Mouse (Mus musculus) C2C12 (cell line): ENCODE results near the gene Cd244a. TPM values are rescaled to one million over a fixed set of nuclear protein-coding genes. Genes with fewer than 3 reads are reported as not detected.

ENCODE experiments used
- H3K27me3 ChIP-seq: one replicate; pipeline ENCODE4 v1.6.1; 2011; ENCODE audit not compliant: control insufficient read depth, insufficient read depth, insufficient read length
- H3K36me3 ChIP-seq: one replicate; pipeline ENCODE4 v1.6.1; 2011; ENCODE audit not compliant: control insufficient read depth, insufficient read depth
- H3K4me3 ChIP-seq: one replicate; pipeline ENCODE4 v1.5.1; 2011; ENCODE audit warnings: mild to moderate bottlenecking, control low read depth; ENCODE audit not compliant: poor library complexity, insufficient read depth, severe bottlenecking
- H3K79me2 ChIP-seq: one replicate; pipeline ENCODE4 v1.6.1; 2011; ENCODE audit not compliant: control insufficient read depth, insufficient read depth
- H3K79me3 ChIP-seq: one replicate; pipeline ENCODE4 v1.6.1; 2011; ENCODE audit warnings: low read depth, control low read depth
- H3ac ChIP-seq: one replicate; pipeline ENCODE3; 2011; ENCODE audit warnings: low read depth; ENCODE audit not compliant: control insufficient read depth, insufficient read length
- CEBPB ChIP-seq: IDR thresholded peaks from one replicate; pipeline ENCODE4 v1.6.1; 2011; ENCODE audit warnings: low read depth, mild to moderate bottlenecking, control low read depth, moderate library complexity
- CTCF ChIP-seq: IDR thresholded peaks from one replicate; pipeline ENCODE4 v1.5.1; 2011; ENCODE audit not compliant: control insufficient read depth, insufficient read depth, insufficient read length
- FOSL1 ChIP-seq: IDR thresholded peaks from one replicate; pipeline ENCODE4 v1.8.0; 2011; ENCODE audit warnings: mild to moderate bottlenecking, low read length; ENCODE audit not compliant: poor library complexity, insufficient read depth, severe bottlenecking
- MAX ChIP-seq: IDR thresholded peaks from one replicate; pipeline ENCODE4 v1.6.1; 2011; ENCODE audit warnings: mild to moderate bottlenecking, control low read depth
- MYOD1 ChIP-seq: IDR thresholded peaks from one replicate; pipeline ENCODE4 v1.6.1; 2011; ENCODE audit warnings: low read depth; ENCODE audit not compliant: control insufficient read depth, insufficient read length
- MYOG ChIP-seq: IDR thresholded peaks from one replicate; pipeline ENCODE4 v1.6.1; 2011; ENCODE audit not compliant: control insufficient read depth, insufficient read length; ENCODE audit errors: extremely low read depth
- USF1 ChIP-seq: IDR thresholded peaks from one replicate; pipeline ENCODE4 v1.6.1; 2011; ENCODE audit warnings: low read depth, mild to moderate bottlenecking, control low read depth, moderate library complexity
- polyA plus RNA-seq: library from polyadenylated mRNA; unstranded; fragments of >200 nt; fragmentation: generic; extraction: Trizol; gene quantifications from one replicate; pipeline ENCODE4 v1.2.1, GENCODE M21; 2012; ENCODE audit warnings: missing spikeins

Gene Cd244a
- polyA plus RNA-seq, 1 experiment, result not detected

GRCm38 (mm10) chr1:171640796-171641195 lies 81.8 kb downstream of the Cd244a start:
- Histone ChIP-seq H3K4me3 (no peak overlapping the region), H3ac (no peak overlapping the region), H3K27me3 (no peaks in the 10 kb centered on the region), H3K79me2 (no peaks in the 10 kb centered on the region), H3K79me3 (no peaks in the 10 kb centered on the region), H3K36me3 (no peaks in the 10 kb centered on the region)
- TF ChIP-seq USF1 (no peak), CTCF (no peak), MYOD1 (no peak), MYOG (no peak), FOSL1 (no peak), CEBPB (no peak), MAX (no peak)

- H3ac ChIP-seq, result no peak overlapping the region
- H3K79me3 ChIP-seq, result no peaks in the 10 kb centered on the region
- no peaks in the 10 kb centered on the region for H3K27me3 ChIP-seq
- H3K79me2 ChIP-seq, result no peaks in the 10 kb centered on the region
- no peaks in the 10 kb centered on the region for H3K36me3 ChIP-seq
- TF ChIP-seq CTCF (no peak), USF1 (no peak), MYOD1 (no peak), FOSL1 (no peak), MAX (no peak), CEBPB (no peak), MYOG (no peak)
- H3K4me3 ChIP-seq, result no peak overlapping the region
Measured at GRCm38 (mm10) chr1:171643612-171644011, 84.6 kb downstream of the Cd244a start.

GRCm38 (mm10) chr1:171646429-171646940 lies 87.5 kb downstream of the Cd244a start:
- TF ChIP-seq MAX (no peak), MYOG (no peak), MYOD1 (no peak), CTCF (no peak), CEBPB (no peak), FOSL1 (no peak), USF1 (no peak)
- Histone ChIP-seq H3K79me2 (no peaks in the 10 kb centered on the region), H3K27me3 (no peaks in the 10 kb centered on the region), H3K4me3 (no peak overlapping the region), H3K36me3 (no peaks in the 10 kb centered on the region), H3K79me3 (no peaks in the 10 kb centered on the region), H3ac (no peak overlapping the region)

- H3K27me3 ChIP-seq, result no peaks in the 10 kb centered on the region
- no peaks in the 10 kb centered on the region for H3K36me3 ChIP-seq
- no peak for TF ChIP-seq USF1
- TF ChIP-seq FOSL1, result no peak
- TF ChIP-seq MYOG, result no peak
- TF ChIP-seq MYOD1, result no peak
- TF ChIP-seq CTCF, result no peak
- TF ChIP-seq MAX, result no peak
- TF ChIP-seq CEBPB, result no peak
- H3K79me3 ChIP-seq, result no peaks in the 10 kb centered on the region
- no peak overlapping the region for H3ac ChIP-seq
- H3K79me2 ChIP-seq, result no peaks in the 10 kb centered on the region
- H3K4me3 ChIP-seq, result no peak overlapping the region
Measured at GRCm38 (mm10) chr1:171647716-171648115, 88.7 kb downstream of the Cd244a start.

DNA sequence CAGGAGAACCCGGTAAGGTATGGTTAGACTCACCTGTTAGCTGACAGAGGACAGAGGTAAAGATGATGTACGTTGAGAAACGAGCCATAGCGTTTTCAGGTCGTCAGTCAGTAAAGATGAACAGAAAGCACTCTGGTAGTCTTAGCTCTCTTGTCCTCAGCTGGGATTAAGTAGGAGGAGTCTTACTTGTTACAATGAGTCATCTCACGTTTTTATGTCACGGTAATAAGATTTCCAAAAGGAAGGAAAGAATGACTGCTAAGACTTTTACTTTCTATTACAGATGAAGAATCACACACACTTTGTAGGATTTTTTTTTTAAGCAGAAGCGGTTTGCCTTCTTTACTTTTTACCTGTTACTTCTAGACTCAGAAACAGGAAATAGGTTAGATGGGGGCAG lies 89.8 kb downstream of the Cd244a start:
- Histone ChIP-seq H3K36me3 (no peaks in the 10 kb centered on the region), H3ac (no peak overlapping the region), H3K27me3 (no peaks in the 10 kb centered on the region), H3K79me3 (no peaks in the 10 kb centered on the region), H3K79me2 (no peaks in the 10 kb centered on the region), H3K4me3 (no peak overlapping the region)
- TF ChIP-seq MYOG, result no peak
- TF ChIP-seq MAX, result no peak
- no peak for TF ChIP-seq FOSL1
- TF ChIP-seq MYOD1, result no peak
- TF ChIP-seq USF1, result no peak
- TF ChIP-seq CEBPB, result no peak
- no peak for TF ChIP-seq CTCF

DNA sequence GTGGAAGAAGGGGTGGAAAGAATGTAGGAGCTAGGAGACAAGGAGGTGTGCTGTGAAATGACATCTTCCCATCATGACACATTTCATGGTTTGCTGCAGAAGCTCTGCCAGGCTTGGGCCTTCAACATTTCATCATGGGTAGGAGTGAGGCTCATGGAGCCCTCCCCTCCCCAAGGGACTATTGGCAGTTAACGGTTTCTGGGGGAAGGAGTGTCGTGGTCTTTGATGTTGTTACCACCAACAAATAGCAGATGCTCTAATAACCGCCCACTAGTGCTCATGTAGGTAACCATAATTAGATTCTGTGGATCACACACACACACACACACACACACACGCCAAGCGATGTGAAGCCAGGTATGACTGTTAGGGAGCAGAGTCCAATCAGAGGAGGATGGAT lies 93.7 kb downstream of the Cd244a start, which contains the start of gene Slamf7:
Slamf7 (minus strand) TSS at position 302 of the 400 bp plus-strand sequence.
- H3K27me3 ChIP-seq, result no peaks in the 10 kb centered on the region
- TF ChIP-seq MAX, result no peak
- TF ChIP-seq FOSL1, result no peak
- no peak for TF ChIP-seq MYOG
- no peak for TF ChIP-seq MYOD1
- no peak for TF ChIP-seq CTCF
- no peak for TF ChIP-seq CEBPB
- TF ChIP-seq USF1, result no peak
- no peaks in the 10 kb centered on the region for H3K79me3 ChIP-seq

More for the DNA sequence above, 93.7 kb downstream of the Cd244a start, which contains the start of gene Slamf7:
- H3ac ChIP-seq, result no peak within 1 kb of the TSS
- H3K79me2 ChIP-seq, result no peaks in the 10 kb centered on the region
- H3K4me3 ChIP-seq, result no peak within 1 kb of the TSS
- H3K36me3 ChIP-seq, result no peaks in the 10 kb centered on the region
